Mouse (Mus musculus) gastrocnemius, postnatal 25 days (tissue): ENCODE measurements around the gene Usp33. TPM values are rescaled to one million over a fixed set of nuclear protein-coding genes. Genes with fewer than 3 reads are reported as not detected.
"Not testable (repeated sequence)": the region's sequence is repeated elsewhere in the genome, so short reads cannot be mapped to it uniquely, and the experiment has no call there.

Experiments used
- DNase-seq: peaks from one replicate; pipeline ENCODE4 v3.0.0; 2022
- long read RNA-seq, 2 experiments: library from polyadenylated mRNA; stranded (forward); transcript quantifications; one replicate each; pipeline ENCODE4 v2.0.0; 2021
- total RNA-seq, 2 experiments: library from RNA; stranded (reverse); gene quantifications; 1 replicate in 1 of 2; 2 replicates in 1 of 2; pipeline ENCODE4 v1.2.3; 2021

Gene Usp33
- 10 to 100 TPM; 17.6 to 22.9 TPM for total RNA-seq
- long read RNA-seq, experiment 1, full-length matches to known transcripts: 4 of 8 reads
- long read RNA-seq, experiment 1, partial matches to known transcripts: 1 of 8 reads
- long read RNA-seq, experiment 1, other reads (novel, unspliced or antisense): 3 of 8 reads
- long read RNA-seq, experiment 2, full-length matches to known transcripts: 9 of 12 reads
- long read RNA-seq, experiment 2, partial matches to known transcripts: 2 of 12 reads
- long read RNA-seq, experiment 2, other reads (novel, unspliced or antisense): 1 of 12 reads

DNA sequence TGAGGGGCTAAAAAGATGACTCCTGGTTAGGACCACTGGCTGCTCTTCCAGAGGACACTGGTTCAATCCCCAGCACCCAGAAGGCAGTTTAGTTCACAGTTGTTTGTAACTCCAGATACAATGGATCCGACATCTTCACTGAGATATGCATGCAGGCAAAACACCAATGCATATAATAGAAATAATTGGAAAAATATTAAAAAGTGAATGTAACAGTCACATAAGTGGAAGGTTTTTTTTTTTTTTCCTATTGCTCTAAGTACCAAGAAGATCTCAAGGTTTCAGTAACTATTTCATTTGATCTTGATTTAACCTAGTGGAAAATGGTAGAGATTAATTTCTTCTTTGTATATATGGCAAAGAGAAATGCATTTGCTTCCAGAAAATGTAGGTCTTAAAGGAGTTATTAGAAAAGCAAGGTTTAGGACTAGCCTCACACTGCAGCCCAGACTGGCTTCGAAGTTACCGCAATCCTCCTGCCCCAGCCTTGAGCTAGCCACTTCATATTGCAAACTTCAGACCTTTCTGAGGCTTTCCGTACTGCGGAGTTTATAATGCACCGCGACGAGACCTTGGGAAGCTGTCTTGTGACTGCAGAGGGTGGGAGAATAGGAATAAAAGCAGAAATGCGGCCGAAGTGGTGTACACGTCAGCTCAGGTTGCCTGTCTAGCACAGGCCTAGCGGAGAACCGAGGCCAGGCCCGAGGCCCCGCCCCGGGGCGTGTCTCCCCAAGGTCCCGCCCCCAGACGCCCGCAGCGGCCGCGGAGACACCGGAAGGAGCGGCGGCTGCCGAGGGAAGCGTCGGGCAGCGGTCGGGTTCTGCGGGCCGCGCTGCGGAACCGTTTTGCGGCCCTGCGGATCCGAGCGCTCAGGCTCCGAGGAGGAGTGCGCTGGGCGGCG lies at the start of gene Usp33:
TSS of gene Usp33 (plus strand) at position 747 of the 901 bp plus-strand sequence.
- peak; percentile 96 for DNase-seq

DNA sequence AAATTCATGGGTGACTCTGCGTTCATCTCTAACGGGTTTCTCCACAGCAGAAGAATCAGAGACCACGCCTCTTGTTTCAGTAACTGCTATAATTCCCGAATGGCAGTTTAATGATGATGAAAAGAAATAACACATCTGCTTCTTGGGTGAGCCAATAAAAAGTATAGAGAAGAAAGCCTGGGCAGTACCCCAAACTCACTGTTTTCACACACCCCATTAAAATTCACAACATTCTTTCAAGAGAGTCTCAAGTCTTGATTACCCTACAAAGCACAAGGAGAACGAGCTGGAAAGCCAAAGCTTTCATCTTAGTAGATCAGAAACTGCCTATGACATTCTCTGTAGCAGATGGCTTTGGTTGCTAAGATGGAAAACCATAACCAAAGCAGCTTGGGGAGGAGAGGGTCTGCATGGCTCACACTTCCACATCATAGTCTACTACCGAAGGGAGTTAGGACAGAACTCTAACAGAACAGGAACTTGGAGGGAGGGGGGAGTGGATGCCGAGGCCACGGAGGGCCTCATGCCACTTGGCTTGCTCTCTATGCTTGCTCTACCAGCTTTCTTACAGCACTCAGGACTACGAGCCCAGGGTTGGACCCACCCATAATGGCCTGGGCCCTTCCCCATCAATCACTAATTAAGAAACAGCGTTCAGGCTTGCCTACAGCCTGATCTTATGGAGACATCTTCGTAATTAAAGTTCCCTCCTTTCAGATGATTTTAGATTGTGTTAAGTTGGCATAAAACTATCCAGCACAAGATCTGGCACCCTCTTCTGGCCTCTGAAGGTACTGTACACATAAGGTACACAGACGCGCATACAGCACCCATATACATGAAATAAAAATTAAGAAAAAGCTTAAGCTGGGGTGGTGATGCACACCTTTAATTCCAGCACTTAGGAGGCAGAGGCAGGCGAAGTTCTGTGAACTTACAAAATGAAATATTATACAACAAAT lies 45.6 kb upstream of the Usp33 start:
- no peak for DNase-seq

- no peak for DNase-seq
Observed at GRCm38 (mm10) chr3:152302991-152303390, 43.3 kb upstream of the Usp33 start.

- DNase-seq: peak; percentile 79
Observed at GRCm38 (mm10) chr3:152304093-152304815, 42.0 kb upstream of the Usp33 start.

DNA sequence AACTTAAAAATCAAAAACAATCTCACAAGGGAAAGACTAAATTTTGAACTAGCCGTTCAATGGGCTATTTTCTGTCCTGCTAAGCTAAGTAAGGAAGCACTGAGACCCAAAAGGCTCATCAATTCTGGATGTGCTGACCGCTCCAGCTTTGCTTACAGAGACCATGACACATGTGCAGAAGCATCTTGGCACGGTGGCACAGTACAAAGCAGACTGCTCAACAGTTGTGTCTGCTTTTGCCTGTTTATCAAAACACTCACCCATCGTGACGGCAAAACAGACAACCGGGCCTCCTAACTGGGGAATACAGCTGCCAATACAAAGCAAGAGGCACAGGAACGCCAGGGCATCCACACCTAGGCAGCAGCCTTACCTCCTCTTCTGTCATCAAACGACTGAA lies 41.2 kb upstream of the Usp33 start:
- peak; percentile 50 for DNase-seq

- peak; percentile 62 for DNase-seq
Observed at GRCm38 (mm10) chr3:152305971-152306370, 40.3 kb upstream of the Usp33 start.

DNA sequence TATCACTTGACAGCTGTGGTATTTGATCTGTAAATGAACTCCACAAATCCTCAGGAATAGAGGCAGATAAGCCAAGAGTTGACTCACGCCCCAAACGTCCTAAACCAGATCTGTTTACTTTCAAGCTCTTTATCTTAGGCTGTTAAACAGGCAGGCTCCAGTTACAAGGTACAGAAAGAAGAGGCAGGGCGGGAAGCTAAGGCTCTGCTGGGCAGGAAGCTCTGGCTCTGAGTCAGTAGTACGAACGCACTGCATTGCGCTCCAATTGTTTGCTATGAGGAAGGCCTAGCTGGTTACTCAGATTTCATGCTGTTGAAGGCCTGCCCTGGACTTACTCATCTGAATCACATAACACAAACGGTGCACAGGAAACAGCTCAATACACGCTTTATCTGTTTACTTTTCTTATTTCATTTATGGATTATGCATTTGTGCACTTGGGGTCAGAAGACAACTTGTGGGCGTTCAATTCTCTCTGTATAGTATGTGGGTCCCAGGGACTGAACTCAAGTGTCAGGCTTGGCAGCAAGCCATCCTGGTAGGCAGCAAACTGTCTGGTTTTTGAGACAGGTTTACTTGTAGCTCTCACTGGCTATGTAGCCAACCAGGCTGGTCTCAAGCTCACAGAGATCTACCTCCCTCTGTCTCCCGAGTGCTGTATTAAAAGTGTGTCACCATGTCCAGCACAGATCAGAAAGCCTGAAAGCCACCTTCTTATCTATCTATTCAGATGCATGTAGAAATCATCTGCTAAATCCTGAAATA lies 37.6 kb upstream of the Usp33 start:
- DNase-seq: peak; percentile 31

GRCm38 (mm10) chr3:152309250-152309645 lies 37.0 kb upstream of the Usp33 start:
- DNase-seq: no peak

- DNase-seq: not testable (repeated sequence)
Observed at GRCm38 (mm10) chr3:152314666-152315065, 31.6 kb upstream of the Usp33 start.

- peak; percentile 81 for DNase-seq
Observed at GRCm38 (mm10) chr3:152315613-152316012, 30.7 kb upstream of the Usp33 start.

DNA sequence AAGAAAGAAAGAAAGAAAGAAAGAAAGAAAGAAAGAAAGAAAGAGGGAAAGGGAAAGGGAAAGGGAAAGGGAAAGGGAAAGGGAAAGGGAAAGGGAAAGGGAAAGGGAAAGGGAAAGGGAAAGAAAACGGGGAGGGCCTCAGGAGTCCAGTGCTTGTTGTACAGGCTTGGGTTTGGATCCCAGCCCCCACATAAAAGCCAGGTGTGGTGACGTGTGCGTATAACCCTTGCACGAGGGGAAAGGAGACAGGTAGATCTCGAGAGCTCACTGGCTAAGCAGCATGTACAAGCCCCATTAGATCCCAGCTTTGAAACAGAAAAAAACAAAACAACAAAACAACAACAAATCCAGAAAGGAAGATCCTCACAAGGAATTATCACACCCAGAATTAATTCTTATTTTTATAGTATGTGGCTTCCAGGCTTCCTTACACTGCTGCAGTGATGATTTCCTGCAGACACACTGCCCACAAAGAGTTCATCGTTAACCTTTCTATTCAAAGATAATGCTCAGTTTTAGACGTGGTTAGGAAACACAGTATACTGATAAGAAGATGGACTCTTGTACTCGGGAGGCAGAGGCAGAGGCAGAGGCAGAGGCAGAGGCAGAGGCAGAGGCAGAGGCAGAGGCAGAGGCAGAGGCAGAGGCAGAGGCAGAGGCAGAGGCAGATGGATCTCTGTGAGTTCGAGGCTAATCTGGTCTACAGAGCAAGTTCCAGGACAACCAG lies 29.7 kb upstream of the Usp33 start:
- DNase-seq: not testable (repeated sequence)

DNA sequence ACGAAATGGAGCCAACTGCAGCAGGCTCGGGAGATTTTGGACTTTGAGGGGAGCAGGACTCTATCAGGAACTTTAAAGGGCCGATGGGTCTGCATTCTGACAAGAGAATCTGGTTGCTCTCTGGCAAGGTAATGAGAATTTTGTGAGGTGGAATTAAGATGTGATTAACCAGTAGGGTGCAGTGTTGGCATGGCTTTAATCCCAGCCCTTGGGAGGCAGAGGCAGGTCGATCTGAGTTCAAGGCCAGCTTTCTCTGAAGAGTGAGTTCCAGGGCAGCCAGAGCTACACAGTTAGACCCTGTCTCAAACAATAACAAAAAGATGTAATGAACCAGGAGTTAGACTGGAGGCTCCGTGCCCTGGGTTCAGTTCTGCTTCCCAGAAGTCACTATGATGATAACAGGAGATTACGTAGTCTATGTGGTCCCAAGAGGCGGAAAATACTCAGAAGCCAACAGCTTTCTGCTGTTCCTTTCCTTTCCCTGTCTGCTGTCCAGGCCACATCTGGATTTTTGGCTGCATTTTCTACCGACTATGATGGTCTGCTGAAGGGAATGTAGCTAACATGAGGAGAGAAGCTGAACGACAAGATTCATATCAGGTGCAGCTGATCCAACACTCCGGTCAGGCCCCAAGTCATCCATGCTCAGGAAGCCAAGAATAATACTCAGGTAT lies 25.2 kb upstream of the Usp33 start:
- no peak for DNase-seq

DNA sequence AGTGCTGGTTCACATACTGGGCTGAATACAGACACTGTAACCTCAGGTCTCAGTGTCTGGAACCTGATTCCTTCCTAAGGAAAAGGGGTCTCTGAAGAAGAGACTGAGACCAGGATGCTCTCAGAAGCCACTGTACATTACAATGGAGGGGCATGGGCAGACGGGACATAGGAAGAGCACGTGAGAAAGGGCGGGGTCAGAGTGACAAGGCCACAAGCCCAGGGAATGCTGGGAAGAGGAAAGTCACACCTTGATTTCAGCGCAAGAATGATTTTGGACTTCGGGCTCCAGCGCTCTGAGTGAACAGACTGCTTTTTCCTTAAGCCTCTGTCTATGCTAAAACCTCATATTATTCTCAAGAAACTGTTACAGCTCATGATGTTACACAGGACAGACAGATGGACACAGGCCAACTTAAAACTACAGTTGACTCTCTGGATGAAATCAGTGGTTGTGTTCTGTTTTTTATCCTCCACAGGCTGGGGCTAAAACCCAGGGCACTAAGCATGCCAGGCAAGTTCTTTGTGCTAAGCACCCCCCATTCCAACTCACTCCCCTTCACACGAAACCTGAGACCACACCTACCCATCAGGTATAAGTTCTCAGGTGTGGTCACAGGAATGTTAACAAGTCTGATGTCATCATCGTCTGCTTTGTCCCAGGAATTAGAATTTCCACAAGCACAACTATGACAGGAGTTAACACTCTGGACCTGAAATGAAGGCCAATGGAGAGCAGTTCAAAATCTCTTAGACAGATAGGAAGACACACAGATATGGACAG lies 24.3 kb upstream of the Usp33 start:
- no peak for DNase-seq

- no peak for DNase-seq
Observed at GRCm38 (mm10) chr3:152332104-152332503, 14.2 kb upstream of the Usp33 start.

- DNase-seq: no peak
Observed at GRCm38 (mm10) chr3:152332545-152333300, 13.6 kb upstream of the Usp33 start.

GRCm38 (mm10) chr3:152333641-152334040 lies 12.6 kb upstream of the Usp33 start:
- DNase-seq: no peak

DNA sequence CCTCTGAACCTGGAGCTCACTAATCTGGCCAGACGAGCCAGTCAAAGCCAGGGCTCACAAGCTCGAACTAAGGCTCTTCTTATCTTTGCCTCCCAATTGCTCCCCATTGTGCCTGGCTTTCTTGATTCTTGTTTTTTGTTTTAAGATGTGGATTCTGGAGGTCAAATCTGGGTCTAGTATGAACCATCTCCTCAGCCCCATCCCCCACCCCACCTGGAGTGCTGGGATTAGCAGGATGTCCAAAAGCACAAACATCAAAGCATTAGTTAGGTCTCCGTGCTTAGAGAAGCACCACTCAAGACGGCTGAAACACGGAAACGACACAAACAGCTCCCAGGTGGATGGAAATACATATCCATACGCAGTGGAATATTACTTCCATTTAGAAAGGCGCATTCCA lies 10.2 kb upstream of the Usp33 start:
- no peak for DNase-seq
